Mouse (Mus musculus) heart, postnatal 10 days (tissue): Measurements from ENCODE around the gene Pde4d. TPM values are rescaled to one million over a fixed set of nuclear protein-coding genes. Genes with fewer than 3 reads are reported as not detected.

Source experiments
- DNase-seq, 2 experiments: peaks; one replicate each; pipeline ENCODE4 v3.0.0; 2021
- intact Hi-C: fragments of 180-260 bp; cut with DNase I; formaldehyde crosslinking; loops from one replicate; pipeline ENCODE4 v1.15.1; 2025
- total RNA-seq, 2 experiments: library from RNA; stranded (reverse); gene quantifications; 2 replicates each; pipeline ENCODE4 v1.2.3; 2021

Gene Pde4d
- total RNA-seq, 2 experiments from 2014 or later, result 42.0 to 50.9 TPM

GRCm38 (mm10) chr13:109880392-109880791, 1430.6 kb downstream of the Pde4d start:
- no peak for DNase-seq
- intact Hi-C loops, result no loop called here

GRCm38 (mm10) chr13:109881161-109881857, 1431.6 kb downstream of the Pde4d start:
- DNase-seq, result peak; percentile 13 to 18
- intact Hi-C loops, result no loop called here

- intact Hi-C loops, result no loop called here
- DNase-seq, result no peak
These were observed 1433.9 kb downstream of the Pde4d start for GRCm38 (mm10) chr13:109883636-109884035.

DNA sequence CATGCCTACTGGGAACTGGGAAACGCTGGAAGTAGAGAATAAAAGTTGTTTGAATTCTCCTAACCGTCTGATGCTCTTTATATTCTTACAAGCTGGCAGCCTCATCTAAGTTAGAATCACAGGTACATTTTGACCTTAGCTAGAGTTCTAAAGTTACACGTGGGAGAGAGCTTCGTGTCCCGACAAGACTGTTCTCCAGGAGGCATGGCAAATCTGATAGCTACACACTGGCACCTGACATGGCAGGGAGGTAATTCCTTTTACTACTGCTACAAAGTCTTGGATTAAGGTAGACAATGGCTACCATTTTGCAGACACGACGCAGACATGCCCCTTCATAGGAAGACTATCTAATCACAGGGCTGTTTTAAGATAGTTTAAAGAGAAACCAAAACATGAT, 1435.1 kb downstream of the Pde4d start:
- DNase-seq, result no peak
- intact Hi-C loops, result no loop called here

DNA sequence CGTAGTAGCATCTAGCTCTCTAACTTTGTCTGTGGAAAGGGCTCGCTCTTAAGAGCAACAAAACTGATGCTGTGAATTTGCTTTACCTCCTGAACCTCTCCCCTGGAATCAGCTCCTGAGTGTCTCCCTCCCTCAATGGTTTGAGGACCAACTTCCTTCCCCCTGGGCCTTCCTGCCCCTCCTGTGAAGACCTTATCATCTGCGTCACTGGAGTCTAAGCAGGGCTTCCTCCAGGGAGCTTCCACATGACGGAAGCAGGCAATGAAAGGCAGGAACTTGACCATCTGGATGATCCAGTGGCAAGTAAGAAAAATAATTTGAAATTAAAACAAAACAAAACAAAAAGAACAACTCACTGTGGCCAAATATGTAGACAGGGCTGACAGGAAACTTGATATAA, 1438.5 kb downstream of the Pde4d start:
- intact Hi-C loops, result no loop called here
- DNase-seq, result no peak

GRCm38 (mm10) chr13:109891194-109891909, 1441.6 kb downstream of the Pde4d start:
- intact Hi-C loops, result no loop called here
- no peak for DNase-seq

DNA sequence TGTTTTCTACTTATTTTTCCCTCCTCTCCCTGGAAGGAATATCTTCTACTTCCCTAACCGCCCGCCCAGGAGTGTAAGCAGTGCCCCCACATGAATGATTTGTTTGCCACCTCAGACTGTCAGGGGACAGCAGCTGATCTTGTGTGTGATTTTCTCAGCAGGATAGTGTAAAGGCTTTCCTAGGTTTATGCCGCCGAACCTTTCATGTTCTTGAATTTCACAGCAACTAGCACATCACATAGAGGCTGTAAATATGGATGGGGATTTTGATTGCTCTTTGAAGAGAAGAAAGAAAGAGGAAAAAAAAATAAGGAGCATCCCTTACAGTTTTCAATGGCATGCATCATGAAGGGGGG, 1442.1 kb downstream of the Pde4d start:
- no peak for DNase-seq
- intact Hi-C loops, result no loop called here

DNA sequence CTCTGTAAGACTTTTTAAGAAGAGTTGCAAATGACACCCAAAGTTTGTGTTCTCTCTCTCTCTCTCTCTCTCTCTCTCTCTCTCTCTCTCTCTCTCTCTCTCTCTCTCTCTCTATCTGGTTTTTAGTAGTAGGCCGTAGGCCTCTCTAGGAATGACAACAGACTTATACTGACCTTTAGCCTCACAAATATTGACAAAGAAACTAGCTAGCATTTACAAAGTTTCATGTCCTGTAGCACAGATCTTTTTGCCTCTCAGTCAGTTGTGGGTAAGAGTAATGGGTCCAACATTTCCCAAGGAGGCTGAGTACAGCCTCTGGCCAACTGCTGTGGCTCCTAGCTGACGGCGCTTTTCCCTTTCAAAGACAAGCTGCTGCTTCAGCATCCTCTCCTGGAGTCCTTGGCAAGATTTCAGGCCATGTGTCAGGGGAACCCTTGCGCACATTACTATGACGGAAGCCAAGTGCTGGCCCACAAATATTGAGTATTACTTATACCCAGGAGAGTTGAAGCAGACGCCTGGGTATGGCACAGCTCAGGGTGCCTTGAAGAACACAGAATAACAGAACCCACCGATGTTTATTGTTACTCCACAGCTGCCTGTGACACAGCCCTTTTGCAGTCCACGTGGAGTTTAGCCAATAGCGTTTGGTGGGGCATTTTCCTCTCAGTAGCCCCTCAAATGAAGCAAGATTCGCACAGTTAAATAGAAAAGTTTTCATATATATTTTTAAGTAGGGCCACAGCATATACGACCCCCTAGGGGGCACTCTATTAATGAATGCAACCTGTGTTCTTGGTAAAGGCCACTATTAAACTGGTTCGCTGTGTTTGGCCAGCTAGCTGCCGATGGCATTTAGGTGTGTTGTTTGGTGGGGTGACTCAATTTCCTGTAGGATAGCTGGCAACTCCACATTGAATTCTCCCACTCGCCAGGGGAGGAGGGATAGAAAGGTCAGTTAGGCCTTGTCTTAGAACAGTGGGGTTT, 1450.0 kb downstream of the Pde4d start:
- intact Hi-C loops, result loop anchor here (10.0 kb wide), 2 partner anchors 285 to 665 kb away; no protein-coding TSS in a partner anchor
- peak; percentile 52 to 58 for DNase-seq

DNA sequence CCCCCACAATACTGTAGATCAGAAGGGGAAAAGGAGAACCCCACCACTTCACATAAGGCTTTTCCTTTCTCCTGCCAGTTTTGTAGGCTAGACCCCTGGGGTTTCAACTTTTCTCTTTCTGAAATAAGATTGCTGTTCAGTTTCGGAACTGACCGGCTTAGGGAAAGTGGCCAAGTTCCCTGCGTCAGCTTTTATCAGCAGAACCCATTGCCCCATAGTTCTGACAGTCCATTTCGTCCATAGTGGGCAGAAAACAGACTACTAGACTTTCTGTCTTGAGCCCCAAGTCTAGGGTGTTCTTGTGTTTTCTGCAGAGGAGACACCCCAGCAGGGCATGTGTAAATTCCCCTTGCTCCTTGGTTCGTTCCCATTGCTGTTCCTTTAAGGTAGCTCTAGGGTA, 1452.1 kb downstream of the Pde4d start:
- no peak for DNase-seq
- intact Hi-C loops, result loop anchor here (1.0 to 10.0 kb wide), 3 partner anchors 79 to 667 kb away; no protein-coding TSS in a partner anchor

- DNase-seq, result peak; percentile 69 to 75
- intact Hi-C loops, result loop anchor here (1.0 to 10.0 kb wide), 3 partner anchors 79 to 668 kb away; no protein-coding TSS in a partner anchor
These were observed 1452.7 kb downstream of the Pde4d start for GRCm38 (mm10) chr13:109902460-109902854.

GRCm38 (mm10) chr13:109902855-109903763, 1453.4 kb downstream of the Pde4d start:
- intact Hi-C loops, result loop anchor here (1.0 to 10.0 kb wide), 3 partner anchors 80 to 668 kb away; no protein-coding TSS in a partner anchor
- DNase-seq, result peak; percentile 87 to 89

- DNase-seq, result no peak
- intact Hi-C loops, result loop anchor here (10.0 kb wide), 2 partner anchors 289 to 669 kb away; no protein-coding TSS in a partner anchor
These were observed 1454.2 kb downstream of the Pde4d start for GRCm38 (mm10) chr13:109903764-109904510.

GRCm38 (mm10) chr13:109906342-109906888, 1456.7 kb downstream of the Pde4d start:
- intact Hi-C loops, result loop anchor here (10.0 kb wide), 2 partner anchors 292 to 672 kb away; no protein-coding TSS in a partner anchor

DNA sequence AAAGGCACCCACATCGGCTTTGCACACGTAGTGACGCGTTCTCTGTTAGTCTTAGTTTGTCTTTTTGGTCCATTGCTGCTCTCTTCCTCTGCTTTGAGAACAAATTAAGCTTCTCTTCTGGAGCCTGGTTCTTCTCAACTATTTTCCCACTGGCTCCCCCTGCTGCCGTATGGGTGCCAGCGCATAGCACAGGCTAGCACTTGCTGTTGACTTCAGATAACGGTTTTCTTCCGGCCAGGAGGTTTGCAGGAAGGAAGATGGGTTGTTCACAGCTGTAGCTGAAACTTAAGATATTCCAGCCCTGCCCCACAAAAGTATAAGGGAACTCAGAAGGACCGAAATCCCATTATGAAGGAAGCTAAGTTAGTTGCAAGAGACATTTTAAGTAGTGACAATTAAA, 1457.9 kb downstream of the Pde4d start:
- DNase-seq, result peak; percentile 81 to 82
- intact Hi-C loops, result loop anchor here (1.0 to 10.0 kb wide), 3 partner anchors 131 to 673 kb away; no protein-coding TSS in a partner anchor

More at GRCm38 (mm10) chr13:109906342-109906888, 1456.7 kb downstream of the Pde4d start:
- DNase-seq, result no peak

- intact Hi-C loops, result loop anchor here (10.0 kb wide), 2 partner anchors 294 to 674 kb away; no protein-coding TSS in a partner anchor
- DNase-seq, result no peak
These were observed 1458.6 kb downstream of the Pde4d start for GRCm38 (mm10) chr13:109908386-109908785.

- no peak for DNase-seq
- intact Hi-C loops, result loop anchor here (10.0 kb wide), 2 partner anchors 294 to 674 kb away; no protein-coding TSS in a partner anchor
These were observed 1459.4 kb downstream of the Pde4d start for GRCm38 (mm10) chr13:109909111-109909510.

- intact Hi-C loops, result no loop called here
- DNase-seq, result no peak
These were observed 1461.2 kb downstream of the Pde4d start for GRCm38 (mm10) chr13:109910915-109911314.

DNA sequence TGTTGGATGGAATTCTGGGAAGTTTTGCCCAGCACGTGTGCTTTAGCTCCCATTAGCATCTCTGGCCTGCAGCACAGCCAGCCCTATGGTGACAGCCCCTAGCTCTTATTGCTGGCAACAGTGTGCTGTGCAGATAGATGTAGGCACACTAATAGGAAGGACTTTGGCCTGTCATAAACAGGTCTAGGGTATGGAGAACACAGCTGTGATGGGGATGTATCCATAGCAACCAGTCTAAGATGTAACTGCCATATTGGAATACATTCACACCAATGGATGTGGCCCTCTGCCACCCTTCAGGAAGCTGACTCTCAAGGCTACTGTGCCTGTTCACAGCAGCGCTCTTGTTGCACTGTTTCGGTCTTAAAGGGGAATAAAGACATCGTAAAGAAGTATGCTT, 1462.9 kb downstream of the Pde4d start:
- intact Hi-C loops, result no loop called here

More for the DNA sequence above, 1462.9 kb downstream of the Pde4d start:
- DNase-seq, result no peak
